Comparison of ENCODE assay signal across 8 mouse cellular contexts in genomic region chr4:44982440-44983130, GRCm38 (mm10). TPM values are rescaled to one million over a fixed set of nuclear protein-coding genes. Genes with fewer than 3 reads are reported as not detected.
A peak's percentile ranks its signal among the peaks of the same experiment; 100 is the strongest.
DNase-seq lines count a peak whose midpoint lies in the region; ATAC-seq and TF ChIP-seq lines count a peak whose summit lies in the region.

No protein-coding gene starts in this region.

- H3K27ac ChIP-seq in midbrain, embryonic 10.5 days (replicated peaks), result no peak overlapping the region
- H3K27ac ChIP-seq in midbrain, postnatal 0 days (ENCODE audit: low read depth, low read length), result no peak overlapping the region
- H3K27ac ChIP-seq in stomach, embryonic 16.5 days (ENCODE audit: low read length), result no peak overlapping the region

- H3K4me2 ChIP-seq in midbrain, postnatal 0 days (ENCODE audit: low read depth, low read length, poor library complexity, severe bottlenecking), result no peak overlapping the region
- peak overlapping the region; percentile 90 for H3K4me2 ChIP-seq in stomach, embryonic 16.5 days (ENCODE audit: low read depth, low read length)

- H3K27me3 ChIP-seq in erythroblast, embryonic 14.5 days (ENCODE audit: control insufficient read depth), result no peaks in the 10 kb centered on the region
- H3K27me3 ChIP-seq in midbrain, embryonic 10.5 days (ENCODE audit: low read depth, poor library complexity, severe bottlenecking), result no peaks in the 10 kb centered on the region
- H3K27me3 ChIP-seq in midbrain, postnatal 0 days (ENCODE audit: insufficient read depth, low read length), result no peaks in the 10 kb centered on the region
- no peaks in the 10 kb centered on the region for H3K27me3 ChIP-seq in stomach, embryonic 16.5 days (ENCODE audit: control insufficient read depth, insufficient read depth, low read length)

- H3K9ac ChIP-seq in midbrain, postnatal 0 days (replicated peaks; ENCODE audit: low read length, poor library complexity, severe bottlenecking), result no peak overlapping the region
- 0 out of 2 replicates have a peak overlapping the region, but pooled peaks have one; percentile 9 for H3K9ac ChIP-seq in stomach, embryonic 16.5 days (ENCODE audit: low read length)

- H3K4me3 ChIP-seq in erythroblast, embryonic 14.5 days (replicated peaks), result peak overlapping the region; percentile 84
- peak overlapping the region; percentile 81 for H3K4me3 ChIP-seq in midbrain, embryonic 10.5 days
- no peak overlapping the region for H3K4me3 ChIP-seq in midbrain, postnatal 0 days (ENCODE audit: low read depth, low read length)
- H3K4me3 ChIP-seq in stomach, embryonic 16.5 days (replicated peaks; ENCODE audit: low read length), result peak overlapping the region; percentile 64

- ATAC-seq in erythroblast, adult 5-6 weeks (replicated peaks; ENCODE audit: low FRiP score, poor library complexity, severe bottlenecking), result no peak
- no peak for ATAC-seq in midbrain, postnatal 0 days (ENCODE audit: low FRiP score)
- no peak for ATAC-seq in stomach, embryonic 16.5 days (ENCODE audit: insufficient read depth, low FRiP score)

- DNase-seq in midbrain, embryonic 10.5 days (ENCODE audit: low spot score), result no peak
- DNase-seq in midbrain, postnatal 0 days (ENCODE audit: low spot score), result no peak
- peak; percentile 42 to 74 for DNase-seq in kidney, postnatal 25 days
- DNase-seq in right cerebral cortex, postnatal 14 days, result no peak
- DNase-seq in layer of hippocampus, adult 11-12 months (ENCODE audit: low spot score), result no peak

- WGBS in midbrain, embryonic 10.5 days, result 79% methylated on average over 11 of the region's 11 CpGs
- 75% methylated on average over 11 of the region's 11 CpGs for WGBS in midbrain, postnatal 0 days
- WGBS in stomach, embryonic 16.5 days, result 63% methylated on average over 11 of the region's 11 CpGs

- peaks cover 41% of the 10 kb centered on the region for H3K4me1 ChIP-seq in erythroblast, embryonic 14.5 days (ENCODE audit: control insufficient read depth)
- peaks cover 31% of the 10 kb centered on the region for H3K4me1 ChIP-seq in midbrain, embryonic 10.5 days
- H3K4me1 ChIP-seq in midbrain, postnatal 0 days (ENCODE audit: insufficient read depth, low read length), result no peaks in the 10 kb centered on the region
- H3K4me1 ChIP-seq in stomach, embryonic 16.5 days (ENCODE audit: control insufficient read depth, insufficient read depth, low read length), result peaks cover 6% of the 10 kb centered on the region; the same call in 1 of the 2 replicates

- H3K9me3 ChIP-seq in erythroblast, embryonic 14.5 days (ENCODE audit: control insufficient read depth, low read length), result no peaks in the 10 kb centered on the region
- H3K9me3 ChIP-seq in midbrain, embryonic 10.5 days (replicated peaks), result no peaks in the 10 kb centered on the region
- no peaks in the 10 kb centered on the region for H3K9me3 ChIP-seq in midbrain, postnatal 0 days (ENCODE audit: low read length)
- H3K9me3 ChIP-seq in stomach, embryonic 16.5 days (replicated peaks; ENCODE audit: control insufficient read depth, low read length), result no peaks in the 10 kb centered on the region

- TF ChIP-seq CTCF in midbrain, postnatal 0 days (IDR thresholded peaks at IDR 0.05), result no peak

- H3K36me3 ChIP-seq in erythroblast, embryonic 14.5 days (ENCODE audit: control insufficient read depth), result peaks cover 52% of the 10 kb centered on the region
- H3K36me3 ChIP-seq in midbrain, embryonic 10.5 days, result peaks cover 39% of the 10 kb centered on the region
- 0 out of 2 replicates have a peak, but pooled peaks cover 5% of the 10 kb centered on the region for H3K36me3 ChIP-seq in midbrain, postnatal 0 days (ENCODE audit: insufficient read depth, low read length)
- H3K36me3 ChIP-seq in stomach, embryonic 16.5 days (ENCODE audit: control insufficient read depth, insufficient read depth, low read length), result 0 out of 2 replicates have a peak, but pooled peaks cover 2% of the 10 kb centered on the region

RNA-seq across cellular contexts. Expression of gene Grhpr, which starts 1.4 kb away (rescaled TPM):
- 3.9 and 6.0 TPM in 2 replicates for polyA plus RNA-seq in erythroblast, embryonic 14.5 days (2012)
- total RNA-seq in erythroblast, adult 5-6 weeks (2015; ENCODE audit: low replicate concordance), result 4.2 and 8.4 TPM in 2 replicates
- total RNA-seq in erythroblast, adult 5-6 weeks (2017; ENCODE audit: low replicate concordance), result 1.4 and 6.0 TPM in 2 replicates
- polyA plus RNA-seq in midbrain, embryonic 10.5 days (2016; fragmentation: Nextera tagmentation; extraction: Ambion mirVana), result 52.9 and 68.7 TPM in 2 replicates
- 14.5 and 18.2 TPM in 2 replicates for total RNA-seq in midbrain, postnatal 0 days (2014; rRNA removed)
- polyA plus RNA-seq in midbrain, postnatal 0 days (2015; fragmentation: Nextera tagmentation; extraction: Ambion mirVana), result 31.1 and 34.1 TPM in 2 replicates
- polyA plus RNA-seq in stomach, embryonic 16.5 days (2015; fragmentation: Nextera tagmentation; extraction: Ambion mirVana), result 72.0 and 74.2 TPM in 2 replicates

RNA-seq across cellular contexts. Expression of gene Zbtb5, which starts 29.6 kb away (rescaled TPM):
- polyA plus RNA-seq in erythroblast, embryonic 14.5 days (2012), result 0.09 and 0.11 TPM in 2 replicates
- 7.5 and 7.7 TPM in 2 replicates for total RNA-seq in erythroblast, adult 5-6 weeks (2015; ENCODE audit: low replicate concordance)
- total RNA-seq in erythroblast, adult 5-6 weeks (2017; ENCODE audit: low replicate concordance), result 9.4 and 10.0 TPM in 2 replicates
- polyA plus RNA-seq in midbrain, embryonic 10.5 days (2016; fragmentation: Nextera tagmentation; extraction: Ambion mirVana), result 34.5 and 39.4 TPM in 2 replicates
- 57.3 and 57.6 TPM in 2 replicates for total RNA-seq in midbrain, postnatal 0 days (2014; rRNA removed)
- polyA plus RNA-seq in midbrain, postnatal 0 days (2015; fragmentation: Nextera tagmentation; extraction: Ambion mirVana), result 34.4 and 35.9 TPM in 2 replicates
- polyA plus RNA-seq in stomach, embryonic 16.5 days (2015; fragmentation: Nextera tagmentation; extraction: Ambion mirVana), result 17.6 and 17.7 TPM in 2 replicates

RNA-seq across cellular contexts. Expression of gene Polr1e, which starts 35.8 kb away (rescaled TPM):
- polyA plus RNA-seq in erythroblast, embryonic 14.5 days (2012), result 0.02 and 0.31 TPM in 2 replicates
- total RNA-seq in erythroblast, adult 5-6 weeks (2015; ENCODE audit: low replicate concordance), result 10.4 and 17.9 TPM in 2 replicates
- total RNA-seq in erythroblast, adult 5-6 weeks (2017; ENCODE audit: low replicate concordance), result 8.1 and 9.8 TPM in 2 replicates
- 53.4 and 58.0 TPM in 2 replicates for polyA plus RNA-seq in midbrain, embryonic 10.5 days (2016; fragmentation: Nextera tagmentation; extraction: Ambion mirVana)
- total RNA-seq in midbrain, postnatal 0 days (2014; rRNA removed), result 12.0 and 17.2 TPM in 2 replicates
- 21.0 and 22.1 TPM in 2 replicates for polyA plus RNA-seq in midbrain, postnatal 0 days (2015; fragmentation: Nextera tagmentation; extraction: Ambion mirVana)
- 32.7 and 38.4 TPM in 2 replicates for polyA plus RNA-seq in stomach, embryonic 16.5 days (2015; fragmentation: Nextera tagmentation; extraction: Ambion mirVana)

Comparison
In these comparisons a context has a peak if more than half of its experiments do, and no peak if none do; other contexts are left out.
1. DNase-seq: peak in kidney, postnatal 25 days (2 of 2); none in midbrain, embryonic 10.5 days (single experiment), midbrain, postnatal 0 days (single experiment), right cerebral cortex, postnatal 14 days (single experiment) and layer of hippocampus, adult 11-12 months (single experiment).
2. RNA of gene Zbtb5, which starts 29.6 kb away (polyA plus RNA-seq): 34.4 to 35.9 TPM in midbrain, postnatal 0 days, 34.5 to 39.4 TPM in midbrain, embryonic 10.5 days and 17.6 to 17.7 TPM in stomach, embryonic 16.5 days; 0.09 to 0.11 TPM in erythroblast, embryonic 14.5 days; every median in the first group is over 10 times any median in the second.
3. RNA of gene Polr1e, which starts 35.8 kb away (polyA plus RNA-seq): 53.4 to 58.0 TPM in midbrain, embryonic 10.5 days, 32.7 to 38.4 TPM in stomach, embryonic 16.5 days and 21.0 to 22.1 TPM in midbrain, postnatal 0 days; 0.02 to 0.31 TPM in erythroblast, embryonic 14.5 days; every median in the first group is over 10 times any median in the second.